Mouse (Mus musculus) erythroblast, embryonic 14.5 days (primary cell): Measurements from ENCODE around the gene Dlg2.

Experiments
- GATA1 ChIP-seq: IDR thresholded peaks from 2 replicates; pipeline ENCODE4 v1.6.1; 2012; ENCODE audit warnings: low read length, inconsistent platforms, mixed read lengths
- TAL1 ChIP-seq: IDR thresholded peaks from 3 replicates; pipeline ENCODE4 v1.6.1; 2012; ENCODE audit warnings: low read length, inconsistent platforms, mixed read lengths

DNA sequence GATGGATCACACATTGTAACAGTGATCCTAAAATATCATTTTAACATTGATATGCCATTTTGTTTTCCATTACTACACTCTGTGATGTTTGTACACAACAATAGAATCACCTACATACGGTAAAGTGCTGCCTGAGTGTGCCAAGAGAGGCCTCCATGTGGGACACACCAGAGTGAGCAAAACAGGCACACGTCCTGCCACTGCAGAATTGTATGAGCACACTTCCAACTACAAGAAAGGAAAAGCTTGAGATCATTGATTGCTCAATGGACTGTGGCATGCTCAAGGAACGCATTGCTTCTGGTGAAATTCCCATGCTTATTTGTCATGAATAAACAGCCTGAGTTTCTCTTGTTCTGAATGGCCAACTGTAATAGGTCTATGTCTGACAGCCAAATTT lies 182.1 kb downstream of the Dlg2 start:
- no peak for TF ChIP-seq GATA1
- TF ChIP-seq TAL1 = no peak
